9 mouse cellular contexts compared by ENCODE assay signal in the genomic region with DNA sequence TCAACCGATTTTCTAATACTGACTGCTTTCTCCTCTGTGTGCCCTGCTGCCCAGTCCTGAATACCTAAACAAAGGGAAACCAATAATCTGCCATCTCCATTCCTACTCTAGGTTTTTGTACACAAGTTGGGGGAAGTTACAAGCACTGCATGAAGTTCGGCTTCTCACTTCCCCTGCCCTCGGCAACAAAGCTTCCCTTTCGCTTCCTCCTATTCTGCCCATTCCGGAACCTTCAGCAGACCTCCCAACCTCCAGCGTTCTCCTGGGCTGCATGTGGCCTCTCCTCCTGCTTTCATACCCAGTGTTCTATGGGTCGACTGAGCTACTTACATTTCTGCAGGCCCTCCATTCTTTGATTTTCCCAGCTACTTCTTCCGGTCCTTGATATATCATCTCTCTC.
DNase-seq lines count a peak whose midpoint lies in the region; ATAC-seq lines count a peak whose summit lies in the region.
"Had no signal": no experiment of that assay in that cellular context is flagged by ENCODE, and none has a peak within 500 bp of the region (broad histone marks: within the 10 kb centered on the region; RNA-seq: fewer than 3 reads in every experiment).

No protein-coding gene starts in this region.

- DNase-seq in heart, adult 8-10 months (ENCODE audit: low spot score): peak; percentile 27
- no peak for DNase-seq in heart, postnatal 36 days
- peak; percentile 13 to 23 for DNase-seq in lung, postnatal 4 days
- no peak for DNase-seq in lung, postnatal 10 days
- no peak for DNase-seq in cerebellum, adult 8-10 months
- DNase-seq: adrenal gland, postnatal 14 days had no signal

- peak; percentile 93 for ATAC-seq in common myeloid progenitor, adult 5-6 weeks (replicated peaks; ENCODE audit: low read depth, poor library complexity, severe bottlenecking)
- ATAC-seq in monocyte, adult 5-6 weeks (replicated peaks; ENCODE audit: insufficient number of reproducible peaks, low FRiP score, low TSS enrichment, poor library complexity, severe bottlenecking): peak; percentile 94
- ATAC-seq: intestine, postnatal 0 days had no signal

- intact Hi-C loops in heart, postnatal 36 days (cut with DNase I): no loop called here

Comparison
In these comparisons a context has a peak if more than half of its experiments do, and no peak if none do; other contexts are left out.
1. DNase-seq: peak in heart, adult 8-10 months (single experiment) and lung, postnatal 4 days (2 of 2); none in heart, postnatal 36 days (0 of 2), lung, postnatal 10 days (single experiment) and cerebellum, adult 8-10 months (single experiment).